Mouse (Mus musculus) kidney, postnatal 0 days (tissue): ENCODE results near the gene Ttc7b. TPM values are rescaled to one million over a fixed set of nuclear protein-coding genes. Genes with fewer than 3 reads are reported as not detected.

Experiments used
- ATAC-seq: fragments of 200-750 bp; cut with Nextera tagmentation; replicated peaks from 2 replicates; pipeline ENCODE4 v1.8.0; 2017; ENCODE audit warnings: low read depth, moderate number of reproducible peaks, moderate TSS enrichment, moderate library complexity; ENCODE audit not compliant: low FRiP score
- DNase-seq: peaks from one replicate; pipeline ENCODE4 v3.0.0-alpha.2; 2016; ENCODE audit warnings: low spot score
- H3K27ac ChIP-seq: fragments of 300-500 bp; sonication (generic); 2 replicates; pipeline ENCODE4 v1.5.1; 2014; ENCODE audit warnings: mild to moderate bottlenecking
- H3K27me3 ChIP-seq: fragments of 300-500 bp; sonication (generic); 2 replicates; pipeline ENCODE4 v1.6.1; 2014; ENCODE audit warnings: low read length, mixed read lengths; ENCODE audit not compliant: insufficient read depth
- H3K36me3 ChIP-seq: fragments of 300-500 bp; sonication (generic); 2 replicates; pipeline ENCODE4 v1.6.1; 2014; ENCODE audit warnings: low read length, mixed read lengths; ENCODE audit not compliant: insufficient read depth
- H3K4me1 ChIP-seq: fragments of 300-500 bp; sonication (generic); replicated peaks from 2 replicates; pipeline ENCODE4 v1.6.1; 2014; ENCODE audit warnings: antibody characterized with exemption, low read length, mixed read lengths; ENCODE audit not compliant: insufficient read depth
- H3K4me2 ChIP-seq: fragments of 300-500 bp; sonication (generic); 2 replicates; pipeline ENCODE4 v1.6.1; 2014; ENCODE audit warnings: mild to moderate bottlenecking, low read length, moderate library complexity, mixed read lengths
- H3K4me3 ChIP-seq: fragments of 300-500 bp; sonication (generic); replicated peaks from 2 replicates; pipeline ENCODE4 v1.5.1; 2014; ENCODE audit warnings: low read depth, low read length
- H3K9ac ChIP-seq: fragments of 300-500 bp; sonication (generic); 2 replicates; pipeline ENCODE4 v1.6.1; 2014; ENCODE audit warnings: low read depth, low read length
- H3K9me3 ChIP-seq: fragments of 300-500 bp; sonication (generic); replicated peaks from 2 replicates; pipeline ENCODE4 v1.6.1; 2016; ENCODE audit warnings: low read length, inconsistent platforms, mixed read lengths
- CTCF ChIP-seq: IDR thresholded peaks from 2 replicates; pipeline ENCODE4 v1.5.1; 2016; ENCODE audit warnings: antibody characterized with exemption, low read depth, mild to moderate bottlenecking, moderate library complexity
- WGBS: fragments of 180-500 bp; shearing (Covaris S2); extraction: QIAGEN DNeasy Blood & Tissue Kit; methylation state at CpG from one replicate; pipeline ENCODE4 v1.1.7; 2014; 5-methylcytosine and 5-hydroxymethylcytosine counted together
- polyA plus RNA-seq: library from polyadenylated mRNA; unstranded; fragments of >200 nt; fragmentation: Nextera tagmentation; extraction: Ambion mirVana; gene quantifications from 2 replicates; pipeline ENCODE4 v1.2.1, GENCODE M21; 2015

Ttc7b gene
- polyA plus RNA-seq, 1 experiment from 2014 or later, result 6.1 TPM

GRCm38 (mm10) chr12:100379833-100380232 lies 140.8 kb downstream of the Ttc7b start:
- Histone ChIP-seq H3K9ac (no peak overlapping the region), H3K4me1 (no peaks in the 10 kb centered on the region), H3K9me3 (no peaks in the 10 kb centered on the region), H3K27me3 (no peaks in the 10 kb centered on the region), H3K4me2 (no peak overlapping the region), H3K36me3 (peaks cover 9% of the 10 kb centered on the region; the same call in 1 of the 2 replicates), H3K4me3 (no peak overlapping the region), H3K27ac (no peak overlapping the region)
- WGBS, result 97% methylated on average over 1 of the region's 1 CpGs
- no peak for DNase-seq
- TF ChIP-seq CTCF, result no peak
- no peak for ATAC-seq

DNA sequence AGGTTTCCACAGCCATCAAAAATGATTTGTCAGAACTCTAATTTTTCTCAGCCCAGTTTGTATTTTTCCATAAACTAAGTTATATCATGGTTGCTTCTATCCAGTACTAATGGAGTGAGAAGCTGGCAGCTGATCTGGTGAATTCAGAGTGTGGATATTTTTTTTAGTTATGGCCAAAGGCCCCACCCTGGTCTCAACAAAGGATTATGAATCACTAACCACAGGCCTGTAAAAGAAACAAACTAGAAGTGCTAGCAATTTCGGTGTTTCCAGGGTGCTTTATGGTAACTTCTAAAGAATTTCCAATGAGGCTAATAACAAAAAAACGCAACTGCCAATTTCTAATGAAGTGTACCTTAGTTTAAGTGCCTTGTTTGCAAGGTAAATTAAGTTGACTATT lies 142.4 kb downstream of the Ttc7b start:
- TF ChIP-seq CTCF, result no peak
- Histone ChIP-seq H3K4me2 (no peak overlapping the region), H3K4me1 (no peaks in the 10 kb centered on the region), H3K27ac (no peak overlapping the region), H3K4me3 (no peak overlapping the region), H3K36me3 (0 out of 2 replicates have a peak, but pooled peaks cover 11% of the 10 kb centered on the region), H3K9me3 (no peaks in the 10 kb centered on the region), H3K9ac (no peak overlapping the region), H3K27me3 (no peaks in the 10 kb centered on the region)
- ATAC-seq (no peak), DNase-seq (no peak)
- 69% methylated on average over 2 of the region's 2 CpGs for WGBS

DNA sequence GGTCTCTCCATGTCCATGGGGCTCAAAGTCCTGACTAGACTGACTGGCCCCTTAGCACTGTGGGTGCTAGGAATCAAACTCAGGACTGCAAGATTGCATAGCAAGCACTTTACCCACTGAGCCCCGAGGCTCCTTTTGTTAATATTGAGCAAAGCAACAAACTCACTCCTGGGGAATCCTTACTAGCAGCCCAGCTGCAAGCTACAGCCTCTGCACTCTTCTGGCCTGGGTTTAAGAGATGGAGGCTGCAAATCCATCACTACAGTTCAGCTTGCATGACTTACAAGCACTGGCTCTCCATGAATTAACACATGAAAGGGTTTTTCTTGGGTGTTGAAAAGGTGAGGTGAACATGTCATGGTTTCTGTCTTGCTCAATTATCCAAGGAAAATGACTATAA lies 142.8 kb downstream of the Ttc7b start:
- H3K4me3 ChIP-seq, result no peak overlapping the region
- no peak overlapping the region for H3K4me2 ChIP-seq
- no peaks in the 10 kb centered on the region for H3K9me3 ChIP-seq
- WGBS, result 59% methylated on average over 1 of the region's 1 CpGs
- no peak overlapping the region for H3K27ac ChIP-seq
- no peaks in the 10 kb centered on the region for H3K4me1 ChIP-seq
- TF ChIP-seq CTCF, result no peak
- H3K36me3 ChIP-seq, result 0 out of 2 replicates have a peak, but pooled peaks cover 15% of the 10 kb centered on the region
- no peak for ATAC-seq
- H3K9ac ChIP-seq, result no peak overlapping the region
- DNase-seq, result no peak
- H3K27me3 ChIP-seq, result no peaks in the 10 kb centered on the region

GRCm38 (mm10) chr12:100375801-100376200 lies 144.8 kb downstream of the Ttc7b start:
- Histone ChIP-seq H3K4me2 (no peak overlapping the region), H3K27ac (no peak overlapping the region), H3K36me3 (0 out of 2 replicates have a peak, but pooled peaks cover 28% of the 10 kb centered on the region), H3K4me1 (no peaks in the 10 kb centered on the region), H3K9me3 (no peaks in the 10 kb centered on the region), H3K4me3 (no peak overlapping the region), H3K9ac (no peak overlapping the region), H3K27me3 (no peaks in the 10 kb centered on the region)
- DNase-seq (no peak), ATAC-seq (no peak)
- no peak for TF ChIP-seq CTCF
- WGBS, result 83% methylated on average over 8 of the region's 8 CpGs

DNA sequence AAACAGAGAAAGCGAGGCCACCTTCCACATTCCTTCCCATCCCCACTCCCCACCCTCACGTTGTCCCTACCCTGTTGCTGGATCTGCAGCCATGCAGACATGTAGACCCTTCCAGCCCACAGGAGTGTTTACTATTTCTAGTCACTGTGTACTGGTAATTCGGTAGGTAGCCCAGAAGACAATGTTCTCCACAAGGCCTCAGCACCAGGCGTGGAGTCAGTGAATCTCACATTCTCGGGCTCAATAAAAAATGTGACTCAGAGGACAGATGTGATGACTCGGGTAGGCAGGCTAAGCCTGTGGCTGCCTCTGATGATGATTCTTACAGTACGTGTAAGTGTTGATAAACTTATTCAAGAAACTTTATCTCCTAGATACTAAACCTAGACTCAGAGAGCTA lies 147.8 kb downstream of the Ttc7b start:
- no peak overlapping the region for H3K27ac ChIP-seq
- no peak overlapping the region for H3K4me3 ChIP-seq
- no peak for DNase-seq
- TF ChIP-seq CTCF, result no peak
- H3K4me1 ChIP-seq, result no peaks in the 10 kb centered on the region
- no peaks in the 10 kb centered on the region for H3K9me3 ChIP-seq
- no peak for ATAC-seq
- WGBS, result 78% methylated on average over 7 of the region's 7 CpGs
- no peak overlapping the region for H3K4me2 ChIP-seq
- H3K9ac ChIP-seq, result no peak overlapping the region
- H3K36me3 ChIP-seq, result peaks cover 36% of the 10 kb centered on the region
- H3K27me3 ChIP-seq, result no peaks in the 10 kb centered on the region

- 75% methylated on average over 4 of the region's 4 CpGs for WGBS
- Histone ChIP-seq H3K4me1 (no peaks in the 10 kb centered on the region), H3K9me3 (no peaks in the 10 kb centered on the region), H3K4me3 (no peak overlapping the region), H3K36me3 (peaks cover 36% of the 10 kb centered on the region), H3K9ac (no peak overlapping the region), H3K4me2 (no peak overlapping the region), H3K27me3 (no peaks in the 10 kb centered on the region), H3K27ac (no peak overlapping the region)
- ATAC-seq (no peak), DNase-seq (no peak)
- no peak for TF ChIP-seq CTCF
Measured at GRCm38 (mm10) chr12:100372015-100372414, 148.6 kb downstream of the Ttc7b start.

- DNase-seq, result no peak
- no peak for ATAC-seq
- WGBS, result 83% methylated on average over 2 of the region's 2 CpGs
- Histone ChIP-seq H3K4me2 (no peak overlapping the region), H3K36me3 (peaks cover 50% of the 10 kb centered on the region), H3K27ac (no peak overlapping the region), H3K4me1 (no peaks in the 10 kb centered on the region), H3K4me3 (no peak overlapping the region), H3K27me3 (no peaks in the 10 kb centered on the region), H3K9ac (no peak overlapping the region), H3K9me3 (no peaks in the 10 kb centered on the region)
- TF ChIP-seq CTCF, result no peak
Measured at GRCm38 (mm10) chr12:100369786-100370185, 150.8 kb downstream of the Ttc7b start.
